Mouse (Mus musculus): Measurements from ENCODE around the gene Calb2. TPM values are rescaled to one million over a fixed set of nuclear protein-coding genes. Genes with fewer than 3 reads are reported as not detected.

Gene Calb2
- total RNA-seq (2021): 10 to 100 TPM; 44.3 to 51.0 TPM

DNA sequence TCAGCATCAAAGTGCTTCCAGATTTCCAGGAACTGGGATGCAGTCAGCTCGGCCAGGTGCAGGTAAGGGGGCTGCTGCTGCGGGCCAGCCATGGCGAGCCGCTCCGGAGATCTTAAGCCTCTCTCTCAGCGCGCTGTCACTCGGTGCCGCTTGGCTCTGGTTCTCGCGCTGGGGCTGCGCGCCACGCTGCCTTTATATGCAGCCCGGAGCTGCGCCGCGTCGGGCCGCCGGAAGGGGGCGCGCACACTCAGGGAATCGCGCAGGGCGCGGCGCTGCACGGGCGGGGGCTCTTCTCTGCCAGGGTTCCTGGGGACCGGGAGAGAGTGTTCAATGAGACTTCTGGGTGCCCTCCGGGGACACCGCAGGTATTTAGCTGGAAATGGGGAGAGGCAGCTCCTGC is at the start of gene Calb2:
Gene Calb2 (minus strand): TSS at position 165 of the 400 bp plus-strand sequence.
- DNase-seq: peak; percentile 63 to 71

DNA sequence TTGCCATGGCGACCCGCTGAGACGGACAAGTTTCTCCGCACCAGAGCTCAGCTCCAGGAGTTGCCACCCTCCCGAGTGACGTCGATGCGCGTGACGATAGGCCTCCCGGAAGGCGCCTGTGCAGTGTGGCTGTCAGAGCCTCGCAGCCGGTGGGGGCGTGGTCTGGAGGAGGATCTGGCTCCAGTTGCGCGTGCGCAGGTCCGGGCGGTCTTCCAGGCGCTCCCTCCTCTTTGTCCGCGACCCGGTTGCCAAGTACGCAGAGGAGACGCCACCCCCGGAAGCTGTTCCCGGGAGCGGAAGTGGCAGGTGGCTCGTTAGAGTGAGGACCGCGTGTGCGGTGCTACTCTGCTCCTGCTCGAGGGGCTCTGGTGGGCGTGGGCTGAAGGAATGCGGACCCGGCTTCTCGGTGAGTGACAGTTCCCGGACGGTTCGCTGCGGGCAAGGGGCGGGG is 49.7 kb upstream of the Calb2 start:
- peak; percentile 100 for DNase-seq

GRCm38 (mm10) chr8:110217198-110217597 is 49.2 kb upstream of the Calb2 start:
- DNase-seq: no peak

- DNase-seq: no peak
Measured at GRCm38 (mm10) chr8:110216253-110216652, 48.2 kb upstream of the Calb2 start.

DNA sequence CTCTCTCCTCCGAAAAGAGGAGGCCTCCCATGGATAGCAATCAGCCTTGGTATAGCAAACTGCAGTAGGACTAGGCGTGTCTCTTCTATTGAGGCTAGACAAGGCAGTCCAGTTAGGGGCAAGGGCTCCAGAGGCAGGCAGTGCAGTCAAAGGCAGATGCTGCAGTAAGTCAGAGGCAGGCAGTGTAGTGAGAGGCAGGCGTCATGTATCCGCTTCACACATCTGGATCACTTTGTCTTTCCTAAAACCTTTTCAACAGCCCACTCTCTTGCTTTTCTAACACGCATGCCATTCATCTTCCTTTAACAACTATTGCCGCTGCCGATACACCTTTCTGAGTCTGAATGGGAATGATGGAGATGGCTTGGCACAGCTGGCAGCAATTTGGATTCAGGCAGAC is 47.4 kb upstream of the Calb2 start, which contains the start of gene Cmtr2:
Gene Cmtr2 (plus strand): TSS at position 301 of the 400 bp plus-strand sequence.
- no peak for DNase-seq

DNA sequence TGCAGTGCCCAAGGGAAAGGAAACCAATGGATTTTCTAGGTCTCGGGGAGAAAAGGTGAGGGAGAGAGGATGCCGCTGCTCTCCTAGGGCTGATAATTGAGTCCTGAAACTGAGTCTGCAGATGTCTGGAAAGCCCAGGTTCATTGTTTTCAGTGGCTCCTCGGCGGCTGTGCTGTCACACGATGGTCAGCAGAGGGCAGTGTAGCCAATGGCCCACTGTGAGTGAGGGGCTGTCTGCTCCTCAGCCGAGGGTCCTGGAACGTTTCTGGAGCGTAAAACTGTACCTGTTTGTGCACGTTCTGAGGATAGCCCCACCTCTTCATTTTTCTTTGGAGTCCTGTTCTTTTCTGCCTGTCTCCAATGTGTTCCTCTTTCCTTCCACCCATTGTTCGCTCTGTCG is 33.8 kb upstream of the Calb2 start:
- no peak for DNase-seq

- no peak for DNase-seq
Measured at GRCm38 (mm10) chr8:110196678-110197077, 28.7 kb upstream of the Calb2 start.

DNA sequence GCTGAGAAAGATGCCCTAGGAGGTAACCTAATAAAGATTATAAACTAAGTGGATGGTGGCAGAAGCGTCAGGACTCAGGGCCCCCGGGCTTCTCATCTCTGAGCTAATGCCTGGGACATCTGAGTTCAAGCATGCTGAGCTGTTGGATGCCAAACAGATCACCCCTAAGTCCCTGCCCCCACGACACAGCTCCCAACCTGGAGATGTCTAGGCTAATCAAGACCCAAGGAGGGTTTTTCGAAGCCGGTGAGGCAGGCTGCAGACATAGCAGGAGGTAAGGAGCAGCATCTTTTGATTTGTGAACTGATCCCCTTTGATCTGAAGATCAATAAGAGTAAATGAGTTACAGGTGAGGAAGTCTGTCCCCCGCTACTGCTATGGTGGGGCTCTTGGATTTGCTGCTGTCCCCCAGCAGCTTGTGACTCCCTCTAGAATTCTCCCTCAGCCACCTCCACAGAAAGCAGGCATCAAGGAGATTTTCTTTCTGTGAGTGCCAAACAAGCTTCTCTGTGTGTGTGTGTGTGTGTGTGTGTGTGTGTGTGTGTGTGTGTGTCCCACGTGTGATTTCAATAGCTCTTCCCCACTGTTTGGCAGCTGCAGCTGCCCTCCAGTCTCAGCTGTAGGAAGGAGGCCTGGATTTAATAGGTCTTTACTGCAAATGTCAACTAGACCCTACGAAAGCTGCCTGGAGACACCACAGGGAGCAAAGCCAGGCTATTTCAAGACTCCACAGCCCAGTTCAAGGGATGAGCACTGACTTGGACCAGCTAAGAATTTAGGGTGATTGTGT is 21.1 kb upstream of the Calb2 start:
- no peak for DNase-seq

GRCm38 (mm10) chr8:110185538-110185937 is 17.5 kb upstream of the Calb2 start:
- DNase-seq: no peak

GRCm38 (mm10) chr8:110183748-110184147 is 15.7 kb upstream of the Calb2 start:
- DNase-seq: no peak

DNA sequence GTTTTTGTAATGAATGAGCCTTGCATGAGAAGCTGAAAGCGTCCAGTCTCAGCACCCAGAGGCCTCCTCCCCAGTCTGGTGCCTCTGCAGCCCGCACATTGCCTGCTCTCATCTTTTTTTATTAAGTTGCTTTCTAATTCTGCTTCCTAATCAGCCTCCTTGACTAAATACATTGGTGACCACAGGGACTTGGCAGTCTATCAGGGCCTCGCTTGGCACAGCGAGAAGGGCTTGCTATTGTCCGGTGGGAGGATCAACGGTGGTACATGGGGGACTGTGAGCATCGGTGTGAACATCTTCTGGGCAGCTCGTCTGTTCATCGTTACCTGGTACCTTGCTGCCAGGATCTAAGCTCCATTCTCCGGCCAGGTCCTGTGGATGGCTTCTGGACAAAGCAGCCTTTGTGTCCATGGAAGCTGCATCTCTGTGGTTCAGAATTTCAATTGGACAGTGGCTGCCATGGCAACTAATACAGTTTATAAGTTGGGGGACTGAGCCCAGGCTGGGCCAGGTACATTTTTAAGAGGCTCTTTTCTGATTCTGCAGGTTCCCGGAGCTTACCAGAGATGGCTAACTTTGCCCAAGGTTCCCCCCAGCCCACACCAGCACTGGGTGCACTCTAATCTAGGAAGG is 14.8 kb upstream of the Calb2 start:
- no peak for DNase-seq

GRCm38 (mm10) chr8:110177359-110178155 is 9.5 kb upstream of the Calb2 start:
- DNase-seq: peak; percentile 26 to 50

DNA sequence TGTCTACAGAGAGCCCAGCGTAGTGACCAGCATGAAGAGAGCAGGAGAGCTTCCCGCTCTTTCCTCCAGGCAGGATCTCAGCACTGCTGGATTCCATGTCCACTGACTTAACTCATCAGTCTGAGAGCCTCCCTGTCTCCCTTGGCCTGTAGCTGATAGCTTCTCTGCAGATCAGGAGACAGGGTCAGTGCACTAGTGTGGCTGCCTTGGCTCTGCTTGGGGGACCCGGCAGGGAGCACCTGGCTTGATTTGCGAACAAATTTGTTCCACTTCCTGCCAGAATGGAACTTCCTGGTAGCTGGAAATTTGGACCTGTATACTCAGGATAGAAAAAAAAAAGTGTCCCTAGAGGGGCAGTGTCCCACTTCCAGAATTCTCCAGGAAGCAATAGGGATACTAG is 6.8 kb upstream of the Calb2 start:
- no peak for DNase-seq

DNA sequence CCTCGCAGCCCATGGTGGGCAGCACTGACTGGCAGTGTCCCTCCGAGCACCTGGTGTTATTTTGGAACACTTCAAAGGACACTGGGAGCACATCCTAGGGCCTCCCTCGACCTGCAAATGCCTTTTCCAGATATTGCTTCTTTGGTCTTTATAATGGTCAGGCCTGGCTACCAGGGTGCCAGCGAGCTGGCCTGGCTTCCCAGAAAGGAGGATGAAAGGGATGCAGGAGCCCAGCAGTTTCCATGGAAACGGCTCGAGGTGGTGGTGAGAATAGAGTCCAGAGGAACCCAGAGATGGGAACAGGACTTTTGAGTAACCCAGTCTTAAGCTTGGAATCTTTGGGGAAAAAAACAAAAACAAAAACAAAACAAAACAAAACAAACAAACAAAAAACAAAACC is 4.2 kb upstream of the Calb2 start:
- DNase-seq: no peak

DNA sequence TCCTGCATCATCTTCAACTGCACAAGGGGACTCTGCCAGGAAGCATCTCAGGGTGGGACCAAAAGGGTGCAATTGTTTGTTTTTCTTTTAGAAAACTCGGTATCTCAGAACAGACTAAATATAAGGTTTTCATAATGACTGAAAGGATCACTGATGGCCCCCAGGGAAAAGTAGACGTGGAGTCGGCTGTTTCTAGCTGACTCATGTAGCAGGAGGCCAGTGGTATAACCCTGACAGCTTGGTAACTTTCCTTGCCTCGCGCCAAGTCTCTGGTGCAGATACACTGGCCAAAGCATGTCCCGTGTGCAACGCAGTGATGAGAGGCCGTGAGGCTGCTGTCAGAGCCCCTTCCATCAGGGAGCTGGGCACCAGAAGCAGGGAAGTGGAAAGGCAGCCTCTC is 1.7 kb downstream of the Calb2 start:
- DNase-seq: no peak

- no peak for DNase-seq
Measured at GRCm38 (mm10) chr8:110162007-110162406, 6.0 kb downstream of the Calb2 start.

GRCm38 (mm10) chr8:110152951-110153350 is 15.1 kb downstream of the Calb2 start:
- no peak for DNase-seq

GRCm38 (mm10) chr8:110145538-110145937 is 22.5 kb downstream of the Calb2 start:
- peak in 1 of 2 experiments; percentile 27 for DNase-seq

- no peak for DNase-seq
Measured at GRCm38 (mm10) chr8:110140770-110141169, 27.2 kb downstream of the Calb2 start.

DNA sequence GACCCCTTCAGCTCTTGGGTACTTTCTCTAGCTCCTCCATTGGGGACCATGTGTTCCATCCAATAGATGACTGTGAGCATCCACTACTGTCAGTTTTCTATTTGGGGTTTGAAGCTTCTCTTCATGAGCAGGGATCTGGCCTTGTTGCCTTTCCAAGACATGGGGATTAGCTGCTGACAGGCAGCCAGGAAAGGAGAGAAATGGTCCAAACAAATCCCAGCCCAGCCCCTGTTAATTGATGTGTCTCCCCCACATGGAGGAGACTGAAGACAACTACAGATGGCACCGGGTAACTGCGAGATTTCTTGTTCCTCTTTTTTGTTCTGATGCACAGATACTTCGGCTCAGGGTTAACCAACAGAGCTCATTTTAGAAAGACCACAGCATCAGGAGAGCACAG is 27.9 kb downstream of the Calb2 start:
- no peak for DNase-seq

- no peak for DNase-seq
Measured at GRCm38 (mm10) chr8:110135515-110135914, 32.5 kb downstream of the Calb2 start.

- no peak for DNase-seq
Measured at GRCm38 (mm10) chr8:110134236-110134635, 33.8 kb downstream of the Calb2 start.

DNA sequence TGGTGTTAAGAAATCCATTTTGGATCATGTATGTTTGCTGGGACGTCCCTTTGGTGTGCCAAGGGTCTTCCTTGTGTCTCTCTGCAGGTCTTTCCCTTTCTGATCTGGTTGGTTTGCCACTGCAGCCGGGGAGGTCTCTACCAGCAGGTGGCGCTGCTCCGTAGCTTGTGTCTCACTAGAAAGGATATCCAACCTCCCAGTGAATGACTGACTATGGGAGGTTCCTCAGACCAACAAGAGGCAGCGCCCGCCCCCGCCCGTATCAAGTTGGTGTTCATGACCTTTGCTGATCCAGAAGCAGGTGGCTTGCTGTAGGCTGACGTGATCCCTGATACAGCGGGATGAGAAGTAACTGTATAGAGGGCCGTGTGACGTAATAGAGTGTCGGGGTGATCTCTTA is 37.5 kb downstream of the Calb2 start:
- peak; percentile 68 to 81 for DNase-seq
